Mouse (Mus musculus) common myeloid progenitor, adult 5-6 weeks (primary cell): ENCODE measurements at regions not wholly inside any gene's neighbourhood (a gene's known extent, or its start where the extent isn't known, plus 50 kb on each side); places are given as distances from the start of the nearest gene placed in this dataset.

ENCODE experiments used
- ATAC-seq: replicated peaks from 2 replicates; pipeline ENCODE4 v1.8.0; 2016; ENCODE audit warnings: low read depth, mild to moderate bottlenecking, moderate TSS enrichment, inconsistent platforms; ENCODE audit not compliant: poor library complexity, severe bottlenecking

- ATAC-seq: peak; percentile 100
These were observed 51.0 kb upstream of the Zfp873 start for GRCm38 (mm10) chr10:81996742-81997536.
